In genomic region chr3:138735760-138736159, GRCm38 (mm10) we compare ENCODE assay signal across 23 mouse cellular contexts. TPM values are rescaled to one million over a fixed set of nuclear protein-coding genes. Genes with fewer than 3 reads are reported as not detected.
A peak's percentile ranks its signal among the peaks of the same experiment; 100 is the strongest.
DNase-seq lines count a peak whose midpoint lies in the region; ATAC-seq and TF ChIP-seq lines count a peak whose summit lies in the region.
"Had no signal": no experiment of that assay in that cellular context is flagged by ENCODE, and none has a peak within 500 bp of the region (broad histone marks: within the 10 kb centered on the region; RNA-seq: fewer than 3 reads in every experiment).

No protein-coding gene starts in this region.

- no peak overlapping the region for H3K4me3 ChIP-seq in layer of hippocampus, adult 2 months
- H3K4me3 ChIP-seq: embryonic facial prominence, embryonic 10.5 days; embryonic facial prominence, embryonic 12.5 days; forebrain, embryonic 13.5 days; forebrain, embryonic 15.5 days had no signal

- ATAC-seq in frontal cortex, adult (ENCODE audit: low TSS enrichment) = peak; percentile 87
- ATAC-seq: activated CD4-positive, CD25-positive, alpha-beta regulatory T cell, adult 4 months; CD4-positive, CD25-positive, alpha-beta regulatory T cell, adult 4 months; forebrain, embryonic 13.5 days; forebrain, embryonic 15.5 days; Patski had no signal

- TF ChIP-seq CTCF in layer of hippocampus, adult 2 months (conservative IDR thresholded peaks at IDR 0.05) = no peak

- peak overlapping the region; percentile 49; the same call in 1 of the 2 replicates for H3K27ac ChIP-seq in layer of hippocampus, adult 2 months
- H3K27ac ChIP-seq: embryonic facial prominence, embryonic 10.5 days; embryonic facial prominence, embryonic 12.5 days; forebrain, embryonic 13.5 days; forebrain, embryonic 15.5 days had no signal

- DNase-seq in frontal cortex, postnatal 25 days (ENCODE audit: low spot score in 2 of 2) = no peak
- DNase-seq in layer of hippocampus, adult 2 months (ENCODE audit: low spot score in 2 of 2) = peak in 1 of 2 experiments; percentile 52
- DNase-seq in layer of hippocampus, adult 9-10 months (ENCODE audit: low spot score) = no peak
- peak; percentile 65 for DNase-seq in brain, adult 2 months (ENCODE audit: low read depth, low spot score)
- peak; percentile 63 for DNase-seq in testis, postnatal 10 days (ENCODE audit: low spot score)
- DNase-seq in adrenal gland, postnatal 36 days = no peak
- no peak for DNase-seq in kidney, postnatal 36 days
- DNase-seq: adrenal gland, adult 8-10 months; adrenal gland, postnatal 14 days; B cell, adult 2 months; cerebellum, adult 11-12 months; cerebellum, adult 2 months; cerebellum, adult 9-10 months; cerebellum, postnatal 10 days; cerebellum, postnatal 25 days had no signal

RNA-seq across cellular contexts. Expression of gene Tspan5, which starts 6.2 kb away (rescaled TPM):
- 100 to 1,000 TPM; 199 to 202 TPM for total RNA-seq in layer of hippocampus, adult 2 months (2021)
- 10 to 100 TPM; 54.6 to 82.7 TPM for total RNA-seq in adrenal gland, postnatal 36 days (2021)

Comparison
In these comparisons a context has a peak if more than half of its experiments do, and no peak if none do; other contexts are left out.
1. DNase-seq: peak in brain, adult 2 months (single experiment) and testis, postnatal 10 days (single experiment); none in frontal cortex, postnatal 25 days (0 of 2), layer of hippocampus, adult 9-10 months (single experiment), adrenal gland, postnatal 36 days (0 of 2) and kidney, postnatal 36 days (0 of 2).